24 mouse cellular contexts compared by ENCODE assay signal in the genomic region with DNA sequence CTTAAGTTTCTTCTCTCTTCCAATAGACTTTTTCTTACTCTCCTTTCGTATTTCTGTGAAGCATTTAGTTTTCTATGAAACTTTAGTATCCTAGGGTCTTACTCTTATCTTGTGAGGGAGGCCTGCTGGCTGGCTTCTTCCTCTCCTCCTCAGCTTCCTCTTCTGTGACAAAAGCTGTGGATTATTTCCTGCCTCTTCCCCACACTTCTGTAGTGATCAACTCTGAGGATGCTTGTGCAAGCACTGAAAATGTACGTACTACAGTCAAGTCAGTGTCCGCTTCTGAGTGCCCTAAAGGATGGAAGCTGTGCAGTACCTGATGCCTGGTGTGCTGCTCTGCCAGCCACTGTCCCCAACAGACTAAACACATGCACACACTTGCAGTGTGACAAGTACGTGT.
DNase-seq lines count a peak whose midpoint lies in the region; ATAC-seq and TF ChIP-seq lines count a peak whose summit lies in the region.
"Had no signal": no experiment of that assay in that cellular context is flagged by ENCODE, and none has a peak within 500 bp of the region (broad histone marks: within the 10 kb centered on the region; RNA-seq: fewer than 3 reads in every experiment).

No protein-coding gene starts in this region.

- no peak overlapping the region for H3K27ac ChIP-seq in MEL (ENCODE audit: control insufficient read depth, low read depth, low read length)
- peak overlapping the region; percentile 62 for H3K27ac ChIP-seq in macrophage
- H3K27ac ChIP-seq in midbrain, embryonic 13.5 days: no peak overlapping the region
- H3K27ac ChIP-seq: forebrain, embryonic 10.5 days; forebrain, embryonic 13.5 days; gastrocnemius, adult 2 months; hindbrain, embryonic 10.5 days; hindbrain, embryonic 13.5 days; intestine, embryonic 15.5 days had no signal

- H3K36me3 ChIP-seq in MEL (ENCODE audit: control insufficient read depth in 1 of 2, insufficient read depth in 2 of 2, low read length in 2 of 2) (peaks cover 0 to 3% of the 10 kb centered on the region in 2 experiments; a peak in 1 of 4 replicates), macrophage (ENCODE audit: inconsistent target) (no peaks in the 10 kb centered on the region)
- H3K36me3 ChIP-seq in midbrain, embryonic 13.5 days: peaks cover 56% of the 10 kb centered on the region

- no peaks in the 10 kb centered on the region for H3K27me3 ChIP-seq in MEL (ENCODE audit: control insufficient read depth in 1 of 2, insufficient read depth in 2 of 2, low read length in 2 of 2)
- no peaks in the 10 kb centered on the region for H3K27me3 ChIP-seq in midbrain, embryonic 13.5 days
- H3K27me3 ChIP-seq: forebrain, embryonic 13.5 days; hindbrain, embryonic 13.5 days; intestine, embryonic 15.5 days; Patski had no signal

- TF ChIP-seq CTCF in MEL (IDR thresholded peaks at IDR 0.05 in 2 of 3, conservative IDR thresholded peaks at IDR 0.05 in 1 of 3; ENCODE audit: control insufficient read depth in 1 of 3, insufficient read depth in 1 of 3, low read depth in 2 of 3, low read length in 3 of 3, poor library complexity in 1 of 3, severe bottlenecking in 1 of 3): no peak

- TF ChIP-seq POLR2A in MEL (IDR thresholded peaks at IDR 0.05; ENCODE audit: control insufficient read depth in 1 of 2, insufficient read depth in 1 of 2, low read depth in 1 of 2, low read length in 2 of 2, poor library complexity in 1 of 2): no peak

- H3K9ac ChIP-seq in MEL (ENCODE audit: control insufficient read depth, low read depth, low read length, poor library complexity, severe bottlenecking): no peak overlapping the region
- H3K9ac ChIP-seq in midbrain, embryonic 13.5 days (replicated peaks): no peak overlapping the region
- H3K9ac ChIP-seq: forebrain, embryonic 13.5 days; hindbrain, embryonic 13.5 days; intestine, embryonic 15.5 days had no signal

- H3K9me3 ChIP-seq in MEL (replicated peaks; ENCODE audit: insufficient read depth, low read length): no peaks in the 10 kb centered on the region
- H3K9me3 ChIP-seq in midbrain, embryonic 13.5 days: no peaks in the 10 kb centered on the region
- H3K9me3 ChIP-seq: forebrain, embryonic 10.5 days; forebrain, embryonic 13.5 days; hindbrain, embryonic 10.5 days; hindbrain, embryonic 13.5 days; intestine, embryonic 15.5 days had no signal

- H3K4me2 ChIP-seq in midbrain, embryonic 13.5 days (replicated peaks): no peak overlapping the region
- H3K4me2 ChIP-seq: forebrain, embryonic 13.5 days; heart, embryonic 11.5 days; hindbrain, embryonic 13.5 days; intestine, embryonic 15.5 days had no signal

- peaks cover 0 to 6% of the 10 kb centered on the region in 2 experiments; a peak in 1 of 4 replicates for H3K4me1 ChIP-seq in MEL (ENCODE audit: control insufficient read depth in 1 of 2, insufficient read depth in 2 of 2, low read length in 2 of 2)
- H3K4me1 ChIP-seq in midbrain, embryonic 13.5 days (replicated peaks): no peaks in the 10 kb centered on the region
- H3K4me1 ChIP-seq: forebrain, embryonic 10.5 days; forebrain, embryonic 13.5 days; hindbrain, embryonic 10.5 days; intestine, embryonic 15.5 days had no signal

- no peaks in the 10 kb centered on the region for H3K79me2 ChIP-seq in MEL (ENCODE audit: control insufficient read depth, insufficient read depth, low read length, poor library complexity)
- no peaks in the 10 kb centered on the region for H3K79me2 ChIP-seq in macrophage (ENCODE audit: inconsistent target)

- no peak for TF ChIP-seq RAD21 in MEL (IDR thresholded peaks at IDR 0.05; ENCODE audit: low read depth, low read length)

- TF ChIP-seq EP300 in MEL (IDR thresholded peaks at IDR 0.05; ENCODE audit: low read depth in 1 of 2, low read length in 2 of 2): no peak

- H3K4me3 ChIP-seq in MEL (ENCODE audit: control insufficient read depth in 1 of 2, insufficient read depth in 1 of 2, low read depth in 2 of 2, low read length in 2 of 2) (no peak overlapping the region), macrophage (ENCODE audit: inconsistent target) (no peak overlapping the region)
- H3K4me3 ChIP-seq in midbrain, embryonic 13.5 days (replicated peaks): no peak overlapping the region
- H3K4me3 ChIP-seq: forebrain, embryonic 10.5 days; forebrain, embryonic 13.5 days; gastrocnemius, adult 2 months; hindbrain, embryonic 10.5 days; hindbrain, embryonic 13.5 days; intestine, embryonic 15.5 days had no signal

- 18% methylated on average over 4 of the region's 4 CpGs for WGBS in macrophage (ENCODE audit: missing documents)
- WGBS in midbrain, embryonic 13.5 days: 98% methylated on average over 4 of the region's 4 CpGs

- peak; percentile 54 for DNase-seq in MEL (ENCODE audit: low read depth, low spot score)
- DNase-seq in layer of hippocampus, postnatal 10 days (ENCODE audit: low spot score in 2 of 2): no peak
- no peak for DNase-seq in heart, adult 11 months
- DNase-seq: adrenal gland, postnatal 10 days; cerebellum, adult 11-12 months; cerebellum, adult 8-10 months; cerebellum, postnatal 10 days; cerebellum, postnatal 36 days; gastrocnemius, adult 2 months; gastrocnemius, postnatal 14 days had no signal

- ATAC-seq in common myeloid progenitor, adult 5-6 weeks (replicated peaks; ENCODE audit: low read depth, poor library complexity, severe bottlenecking): peak; percentile 64
- peak; percentile 57 for ATAC-seq in megakaryocyte progenitor cell, adult 5-6 weeks (replicated peaks; ENCODE audit: poor library complexity)
- no peak for ATAC-seq in midbrain, embryonic 13.5 days
- ATAC-seq: CD4-positive, CD25-positive, alpha-beta regulatory T cell, adult 4 months; forebrain, embryonic 13.5 days; forebrain, embryonic 16.5 days; hindbrain, embryonic 16.5 days; intestine, embryonic 15.5 days; Patski had no signal

TF ChIP-seq in MEL, 35 proteins besides CTCF, POLR2A, EP300 and RAD21:
- TF ChIP-seq TBP (IDR thresholded peaks at IDR 0.05; ENCODE audit: low read depth, low read length) (no peak), BHLHE40 (IDR thresholded peaks at IDR 0.05; ENCODE audit: borderline replicate concordance, low read depth, low read length) (no peak), GATA1 (IDR thresholded peaks at IDR 0.05; ENCODE audit: low read depth, low read length) (no peak), CHD2 (IDR thresholded peaks at IDR 0.05; ENCODE audit: low read length) (no peak), ETS1 (IDR thresholded peaks at IDR 0.05; ENCODE audit: low read depth, low read length) (no peak), TAL1 (IDR thresholded peaks at IDR 0.05; ENCODE audit: low read length) (no peak), NRF1 (IDR thresholded peaks at IDR 0.05; ENCODE audit: insufficient read depth, low read depth, low read length, poor library complexity, severe bottlenecking) (no peak), HCFC1 (IDR thresholded peaks at IDR 0.05; ENCODE audit: low read depth, low read length) (no peak), RCOR1 (IDR thresholded peaks at IDR 0.05; ENCODE audit: low read depth, low read length) (no peak), POLR2AphosphoS2 (IDR thresholded peaks at IDR 0.05; ENCODE audit: low read length) (no peak), MAZ (IDR thresholded peaks at IDR 0.05; ENCODE audit: low read depth, low read length) (no peak), UBTF (IDR thresholded peaks at IDR 0.05; ENCODE audit: borderline replicate concordance, insufficient read depth, low read depth, low read length) (no peak), MEF2A (IDR thresholded peaks at IDR 0.05; ENCODE audit: extremely low read depth, insufficient replicate concordance, low read depth, low read length, poor library complexity, severe bottlenecking) (no peak), ZKSCAN1 (IDR thresholded peaks at IDR 0.05; ENCODE audit: low read depth, low read length) (no peak), MYC (IDR thresholded peaks at IDR 0.05; ENCODE audit: low read depth, low read length) (no peak), CHD1 (IDR thresholded peaks at IDR 0.05; ENCODE audit: low read depth, low read length) (no peak), USF2 (IDR thresholded peaks at IDR 0.05; ENCODE audit: borderline replicate concordance in 1 of 2, insufficient read depth in 1 of 2, low read depth in 1 of 2, low read length in 2 of 2) (no peak), MXI1 (IDR thresholded peaks at IDR 0.05; ENCODE audit: low read depth, low read length) (no peak), SIN3A (IDR thresholded peaks at IDR 0.05; ENCODE audit: low read length) (no peak), TCF12 (IDR thresholded peaks at IDR 0.05; ENCODE audit: low read depth, low read length) (no peak)
